Mouse (Mus musculus): ENCODE data around the gene Abraxas2. TPM values are rescaled to one million over a fixed set of nuclear protein-coding genes. Genes with fewer than 3 reads are reported as not detected.

Abraxas2 gene
- polyA plus RNA-seq, 1 experiment from 2014 or later, result 39.6 TPM

DNA sequence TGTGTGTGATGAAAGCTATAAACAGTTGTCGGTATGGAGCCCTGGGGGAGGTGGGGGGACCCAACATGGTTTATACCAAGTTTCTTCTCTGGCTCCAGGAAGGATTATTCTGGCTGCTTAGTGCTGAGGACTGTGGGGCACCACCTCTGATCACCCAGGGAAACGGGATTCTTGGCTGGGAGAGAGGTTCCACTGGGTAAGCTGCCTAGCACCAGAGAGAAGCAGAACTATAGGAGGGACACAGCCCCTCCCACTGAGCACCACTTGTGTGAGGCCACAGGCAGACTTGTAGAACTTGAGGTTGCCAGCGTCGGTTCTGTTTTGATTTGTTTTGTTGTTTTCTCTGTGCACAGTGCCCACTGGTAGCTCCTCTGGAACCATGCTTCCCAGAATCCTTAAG is 5.1 kb upstream of the Abraxas2 start:
- Histone ChIP-seq H3K36me3 (ENCODE audit: insufficient read depth) (peaks cover 16% of the 10 kb centered on the region), H3K4me2 (no peak overlapping the region), H3K27me3 (ENCODE audit: insufficient read depth, low read length) (no peaks in the 10 kb centered on the region), H3K9ac (no peak overlapping the region), H3K4me1 (ENCODE audit: insufficient read depth) (0 out of 2 replicates have a peak, but pooled peaks cover 3% of the 10 kb centered on the region), H3K4me3 (ENCODE audit: low read depth, low read length) (no peak overlapping the region), H3K9me3 (ENCODE audit: low read depth, low read length) (no peaks in the 10 kb centered on the region), H3K27ac (ENCODE audit: low read depth) (no peak overlapping the region)
- ATAC-seq (ENCODE audit: insufficient read depth) (no peak), DNase-seq (no peak)
- WGBS, result 66% methylated on average over 4 of the region's 4 CpGs
- no peak for TF ChIP-seq CTCF (IDR thresholded peaks at IDR 0.05; ENCODE audit: low read depth)

DNA sequence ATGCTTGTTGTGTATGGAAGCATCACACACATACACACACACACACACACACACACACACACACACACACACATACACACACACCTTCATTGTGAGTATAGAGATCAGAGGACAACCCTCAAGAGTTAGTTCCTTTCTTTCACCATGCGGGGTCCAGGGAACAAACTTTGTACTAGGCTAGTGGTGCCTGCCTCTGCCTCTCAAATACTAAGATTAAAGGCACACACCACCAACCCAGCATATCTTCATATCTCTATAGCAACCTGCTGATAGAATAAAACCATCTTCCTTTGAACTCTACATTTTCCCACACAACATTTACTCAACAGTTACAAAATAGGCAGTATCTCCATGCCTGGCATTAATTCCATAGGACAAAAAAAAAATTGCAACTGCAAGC is 2.9 kb upstream of the Abraxas2 start:
- TF ChIP-seq CTCF (IDR thresholded peaks at IDR 0.05; ENCODE audit: low read depth), result no peak
- DNase-seq (no peak), ATAC-seq (ENCODE audit: insufficient read depth) (no peak)
- Histone ChIP-seq H3K36me3 (ENCODE audit: insufficient read depth) (no peaks in the 10 kb centered on the region), H3K4me1 (ENCODE audit: insufficient read depth) (peaks cover 3% of the 10 kb centered on the region; the same call in 1 of the 2 replicates), H3K9me3 (ENCODE audit: low read depth, low read length) (no peaks in the 10 kb centered on the region), H3K4me3 (ENCODE audit: low read depth, low read length) (no peak overlapping the region), H3K27ac (ENCODE audit: low read depth) (no peak overlapping the region), H3K4me2 (no peak overlapping the region), H3K9ac (no peak overlapping the region), H3K27me3 (ENCODE audit: insufficient read depth, low read length) (no peaks in the 10 kb centered on the region)
- WGBS, result 76% methylated on average over 1 of the region's 1 CpGs

- Histone ChIP-seq H3K4me1 (ENCODE audit: insufficient read depth) (no peaks in the 10 kb centered on the region; the same call in 1 of the 2 replicates), H3K9ac (no peak overlapping the region), H3K27me3 (ENCODE audit: insufficient read depth, low read length) (no peaks in the 10 kb centered on the region), H3K4me3 (ENCODE audit: low read depth, low read length) (no peak overlapping the region), H3K4me2 (no peak overlapping the region), H3K27ac (ENCODE audit: low read depth) (no peak overlapping the region), H3K9me3 (ENCODE audit: low read depth, low read length) (no peaks in the 10 kb centered on the region), H3K36me3 (ENCODE audit: insufficient read depth) (no peaks in the 10 kb centered on the region)
- 63% methylated on average over 5 of the region's 5 CpGs for WGBS
- TF ChIP-seq CTCF (IDR thresholded peaks at IDR 0.05; ENCODE audit: low read depth), result no peak
- ATAC-seq (ENCODE audit: insufficient read depth), result no peak
- no peak for DNase-seq
Observed at GRCm38 (mm10) chr7:132858043-132858608, 899 bp upstream of the Abraxas2 start.

DNA sequence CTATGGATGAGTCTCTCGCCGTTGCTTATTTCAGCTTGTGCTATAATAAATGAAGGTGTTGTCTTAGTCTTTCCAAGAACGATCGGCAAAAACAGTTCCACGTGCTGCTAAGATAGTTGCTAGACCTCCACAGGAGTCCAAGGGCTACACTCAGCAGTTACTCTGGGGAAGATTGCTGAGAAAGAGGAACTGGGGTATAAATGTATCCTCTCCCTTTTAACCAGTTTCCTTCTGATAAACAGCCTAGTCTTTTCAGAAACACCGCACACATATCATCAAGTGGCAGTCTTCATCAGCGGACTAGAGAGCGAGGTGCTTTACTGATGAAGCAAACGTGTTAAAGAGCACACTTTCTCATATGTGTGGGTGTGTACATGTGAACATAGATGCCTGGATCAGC is 7.3 kb downstream of the Abraxas2 start:
- no peaks in the 10 kb centered on the region for H3K4me1 ChIP-seq (ENCODE audit: insufficient read depth)
- no peak overlapping the region for H3K9ac ChIP-seq
- no peak overlapping the region for H3K27ac ChIP-seq (ENCODE audit: low read depth)
- peaks cover 57% of the 10 kb centered on the region for H3K36me3 ChIP-seq (ENCODE audit: insufficient read depth)
- no peak for TF ChIP-seq CTCF (IDR thresholded peaks at IDR 0.05; ENCODE audit: low read depth)
- DNase-seq, result no peak
- no peaks in the 10 kb centered on the region for H3K27me3 ChIP-seq (ENCODE audit: insufficient read depth, low read length)
- H3K4me2 ChIP-seq, result no peak overlapping the region
- 92% methylated on average over 9 of the region's 9 CpGs for WGBS
- H3K9me3 ChIP-seq (ENCODE audit: low read depth, low read length), result no peaks in the 10 kb centered on the region
- no peak for ATAC-seq (ENCODE audit: insufficient read depth)
- no peak overlapping the region for H3K4me3 ChIP-seq (ENCODE audit: low read depth, low read length)

DNA sequence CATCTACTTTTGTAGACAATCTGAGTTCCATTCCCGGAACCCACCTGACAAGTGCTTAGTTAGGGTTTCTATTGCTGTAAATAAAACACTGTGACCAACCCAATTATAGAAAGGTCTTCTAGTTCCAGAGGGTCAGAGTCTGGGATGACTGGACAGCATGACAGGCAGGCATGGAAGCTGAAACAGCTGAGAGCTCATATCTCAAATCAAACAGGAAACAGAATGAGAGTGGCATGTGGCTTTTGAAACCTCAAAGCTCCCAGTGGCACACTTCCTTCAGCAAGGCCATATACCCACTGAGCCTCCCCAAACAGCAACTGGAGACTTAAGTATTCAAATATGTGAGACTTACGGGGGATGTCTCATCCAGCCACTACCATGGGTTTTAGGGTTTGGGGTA is 14.0 kb downstream of the Abraxas2 start:
- Histone ChIP-seq H3K4me3 (ENCODE audit: low read depth, low read length) (no peak overlapping the region), H3K9me3 (ENCODE audit: low read depth, low read length) (no peaks in the 10 kb centered on the region), H3K9ac (no peak overlapping the region), H3K27ac (ENCODE audit: low read depth) (no peak overlapping the region), H3K36me3 (ENCODE audit: insufficient read depth) (peaks cover 91% of the 10 kb centered on the region), H3K27me3 (ENCODE audit: insufficient read depth, low read length) (no peaks in the 10 kb centered on the region), H3K4me2 (no peak overlapping the region), H3K4me1 (ENCODE audit: insufficient read depth) (no peaks in the 10 kb centered on the region)
- no peak for TF ChIP-seq CTCF (IDR thresholded peaks at IDR 0.05; ENCODE audit: low read depth)
- WGBS, result 89% methylated on average over 2 of the region's 2 CpGs
- ATAC-seq (ENCODE audit: insufficient read depth) (no peak), DNase-seq (no peak)

DNA sequence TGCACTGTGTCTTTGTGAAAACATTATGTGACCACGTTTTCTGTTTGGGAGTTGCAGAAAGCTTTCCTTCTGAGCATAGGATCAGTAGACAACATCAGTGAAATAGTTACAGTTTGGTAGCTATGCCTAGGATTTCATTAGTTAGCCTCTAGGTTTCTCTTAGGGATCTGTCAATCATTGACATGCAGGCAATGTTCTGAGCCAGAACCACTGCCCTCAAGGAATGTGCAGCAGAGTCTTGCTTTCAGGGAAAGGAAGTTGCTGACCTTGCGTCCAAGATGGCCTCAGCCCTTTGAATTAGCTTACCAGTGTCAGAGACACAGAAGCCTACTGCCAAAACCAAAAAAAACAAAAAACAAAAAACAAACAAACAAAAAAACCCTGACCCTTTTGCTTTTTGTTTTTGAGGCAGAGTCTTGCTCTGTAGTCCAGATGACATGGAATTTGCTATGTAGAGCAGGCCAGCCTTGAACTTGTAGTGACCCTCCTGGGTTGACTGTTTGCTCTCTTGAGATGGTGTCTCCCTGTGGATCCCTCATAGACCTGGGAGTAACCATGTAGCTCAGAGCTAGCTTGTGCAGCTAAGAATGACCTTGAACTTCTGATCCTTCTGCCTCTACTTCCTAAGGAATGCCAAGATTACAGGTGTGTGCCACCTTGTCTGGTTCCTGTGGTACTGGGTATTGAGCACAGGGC is 16.5 kb downstream of the Abraxas2 start:
- DNase-seq (no peak), ATAC-seq (ENCODE audit: insufficient read depth) (no peak)
- TF ChIP-seq CTCF (IDR thresholded peaks at IDR 0.05; ENCODE audit: low read depth), result no peak
- Histone ChIP-seq H3K27me3 (ENCODE audit: insufficient read depth, low read length) (no peaks in the 10 kb centered on the region), H3K4me1 (ENCODE audit: insufficient read depth) (no peaks in the 10 kb centered on the region), H3K36me3 (ENCODE audit: insufficient read depth) (peaks cover 90% of the 10 kb centered on the region), H3K9ac (no peak overlapping the region), H3K9me3 (ENCODE audit: low read depth, low read length) (no peaks in the 10 kb centered on the region), H3K4me2 (no peak overlapping the region), H3K27ac (ENCODE audit: low read depth) (no peak overlapping the region), H3K4me3 (ENCODE audit: low read depth, low read length) (no peak overlapping the region)
- WGBS, result 87% methylated on average over 2 of the region's 2 CpGs

DNA sequence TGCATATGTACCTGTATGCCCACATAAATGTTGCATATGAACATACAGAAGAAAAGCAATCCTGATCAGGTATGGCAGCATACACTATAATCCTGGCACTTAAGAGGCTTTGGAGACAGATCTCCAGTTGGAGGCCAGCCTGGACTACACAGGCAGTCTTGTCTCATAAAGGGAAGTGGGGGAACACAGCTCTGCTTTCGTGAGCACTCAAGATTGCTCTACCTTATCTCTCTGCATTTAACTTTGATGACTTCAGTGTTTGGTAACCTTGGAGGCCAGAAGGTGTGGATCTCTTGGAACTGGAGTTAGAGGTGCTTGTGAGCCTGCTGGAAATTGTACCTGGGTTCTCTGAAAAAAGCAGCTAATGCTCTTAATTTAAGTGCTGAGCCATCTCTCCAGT is 21.3 kb downstream of the Abraxas2 start:
- ATAC-seq (ENCODE audit: insufficient read depth), result no peak
- Histone ChIP-seq H3K9ac (no peak overlapping the region), H3K36me3 (ENCODE audit: insufficient read depth) (peaks cover 90% of the 10 kb centered on the region), H3K4me3 (ENCODE audit: low read depth, low read length) (no peak overlapping the region), H3K4me1 (ENCODE audit: insufficient read depth) (no peaks in the 10 kb centered on the region), H3K27ac (ENCODE audit: low read depth) (no peak overlapping the region), H3K9me3 (ENCODE audit: low read depth, low read length) (no peaks in the 10 kb centered on the region), H3K4me2 (no peak overlapping the region), H3K27me3 (ENCODE audit: insufficient read depth, low read length) (no peaks in the 10 kb centered on the region)
- TF ChIP-seq CTCF (IDR thresholded peaks at IDR 0.05; ENCODE audit: low read depth), result no peak
- 76% methylated on average over 1 of the region's 1 CpGs for WGBS
- DNase-seq, result no peak
